Mouse (Mus musculus) midbrain, embryonic 15.5 days (tissue): ENCODE data around the gene Kiss1r. TPM values are rescaled to one million over a fixed set of nuclear protein-coding genes. Genes with fewer than 3 reads are reported as not detected.
A peak's percentile ranks its signal among the peaks of the same experiment; 100 is the strongest.

Source experiments
- ATAC-seq: fragments of 200-750 bp; cut with Nextera tagmentation; replicated peaks from 2 replicates; pipeline ENCODE4 v1.8.0; 2017; ENCODE audit warnings: moderate TSS enrichment
- H3K27ac ChIP-seq: fragments of 300-500 bp; sonication (generic); 2 replicates; pipeline ENCODE4 v1.5.1; 2015; ENCODE audit warnings: mild to moderate bottlenecking, inconsistent platforms
- H3K27me3 ChIP-seq: fragments of 300-500 bp; sonication (generic); replicated peaks from 2 replicates; pipeline ENCODE4 v1.6.1; 2015; ENCODE audit warnings: inconsistent platforms
- H3K36me3 ChIP-seq: fragments of 300-500 bp; sonication (generic); replicated peaks from 2 replicates; pipeline ENCODE4 v1.6.1; 2015; ENCODE audit warnings: inconsistent platforms
- H3K4me1 ChIP-seq: fragments of 300-500 bp; sonication (generic); 2 replicates; pipeline ENCODE4 v1.6.1; 2015; ENCODE audit warnings: inconsistent platforms
- H3K4me2 ChIP-seq: fragments of 300-500 bp; sonication (generic); 2 replicates; pipeline ENCODE4 v1.6.1; 2015; ENCODE audit warnings: inconsistent platforms, mild to moderate bottlenecking, moderate library complexity
- H3K4me3 ChIP-seq: fragments of 300-500 bp; sonication (generic); 2 replicates; pipeline ENCODE4 v1.5.1; 2015; ENCODE audit warnings: mild to moderate bottlenecking, inconsistent platforms
- H3K9ac ChIP-seq: fragments of 300-500 bp; sonication (generic); 2 replicates; pipeline ENCODE4 v1.6.1; 2015; ENCODE audit warnings: mild to moderate bottlenecking, inconsistent platforms
- H3K9me3 ChIP-seq: fragments of 300-500 bp; sonication (generic); 2 replicates; pipeline ENCODE4 v1.6.1; 2016; ENCODE audit warnings: inconsistent platforms
- WGBS: fragments of 180-500 bp; shearing (Covaris S2); methylation state at CpG from one replicate; pipeline ENCODE4 v1.1.7; 2015; ENCODE audit warnings: mixed read lengths; 5-methylcytosine and 5-hydroxymethylcytosine counted together
- polyA plus RNA-seq: library from polyadenylated mRNA; unstranded; fragments of >200 nt; fragmentation: Nextera tagmentation; extraction: Ambion mirVana; gene quantifications from 2 replicates; pipeline ENCODE4 v1.2.1, GENCODE M21; 2015

Gene Kiss1r
- polyA plus RNA-seq, 1 experiment from 2014 or later = 3.1 TPM

DNA sequence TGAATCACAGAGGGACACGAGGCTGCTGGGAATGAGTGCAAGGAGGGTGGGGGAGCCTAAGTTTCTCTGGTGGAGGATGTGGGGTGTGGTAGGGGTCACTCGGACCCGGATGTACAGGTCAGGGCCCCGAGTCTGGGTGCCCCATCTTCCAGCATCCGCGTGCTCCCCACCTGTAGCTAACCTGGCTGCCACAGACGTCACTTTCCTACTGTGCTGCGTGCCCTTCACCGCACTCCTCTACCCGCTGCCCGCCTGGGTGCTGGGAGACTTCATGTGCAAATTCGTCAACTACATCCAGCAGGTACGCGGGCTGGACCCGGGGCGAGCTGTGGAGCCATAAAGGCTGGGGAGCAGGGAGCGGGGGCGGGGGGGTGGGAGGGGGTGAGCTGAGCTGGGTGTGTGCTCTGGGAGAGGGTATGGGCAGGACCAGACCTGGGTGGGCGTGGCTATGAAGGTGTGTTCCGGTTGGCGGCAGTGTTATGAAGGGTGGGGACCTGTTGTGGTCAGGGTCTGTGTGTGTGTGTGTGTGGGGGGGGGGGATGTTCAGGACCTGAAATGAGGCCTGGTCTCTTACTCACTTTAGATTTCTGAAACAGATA lies 2.6 kb downstream of the Kiss1r start:
- Histone ChIP-seq H3K36me3 (no peaks in the 10 kb centered on the region), H3K9me3 (no peaks in the 10 kb centered on the region), H3K27me3 (peaks cover 62% of the 10 kb centered on the region), H3K4me1 (peaks cover 44% of the 10 kb centered on the region), H3K4me3 (no peak overlapping the region), H3K9ac (no peak overlapping the region), H3K27ac (no peak overlapping the region), H3K4me2 (no peak overlapping the region)
- ATAC-seq = no peak
- 3% methylated on average over 21 of the region's 21 CpGs for WGBS

DNA sequence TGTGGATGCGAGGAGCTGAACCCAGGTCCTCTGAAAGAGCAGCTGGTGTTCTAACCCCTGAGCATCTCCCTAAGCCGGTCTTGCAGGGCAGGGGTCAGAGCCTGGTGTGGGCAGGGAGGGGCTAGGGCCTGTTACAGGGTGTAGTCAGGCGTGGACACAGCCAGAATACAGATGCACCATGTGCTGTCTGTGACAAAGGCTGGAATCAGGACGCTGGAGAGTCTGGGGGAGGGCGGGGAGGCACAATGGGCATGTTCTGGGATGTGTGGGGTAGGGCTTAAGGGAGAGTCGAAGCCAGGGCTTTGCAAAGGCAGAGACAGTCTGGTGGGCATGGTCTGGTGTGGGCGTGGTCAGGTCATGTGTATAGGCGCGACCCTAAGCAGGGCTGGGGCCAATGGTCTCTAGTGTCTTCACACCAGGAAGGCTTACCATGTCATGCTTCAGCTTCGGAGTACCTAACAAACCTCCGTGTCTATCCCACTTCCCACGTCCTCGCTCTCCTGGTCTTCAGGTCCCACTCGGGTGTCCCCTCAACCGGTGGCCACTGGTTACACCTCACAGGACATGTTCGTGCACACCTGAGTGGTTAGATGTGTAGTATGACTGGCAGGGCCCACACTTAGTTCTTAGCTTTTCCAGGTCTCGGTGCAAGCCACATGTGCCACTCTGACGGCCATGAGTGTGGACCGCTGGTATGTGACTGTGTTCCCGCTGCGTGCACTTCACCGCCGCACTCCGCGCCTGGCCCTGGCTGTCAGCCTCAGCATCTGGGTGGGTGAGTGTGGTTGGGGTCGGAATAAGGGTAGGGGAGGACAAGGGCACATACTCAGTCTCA lies 3.5 kb downstream of the Kiss1r start:
- peak overlapping the region; percentile 33 for H3K4me3 ChIP-seq
- 14% methylated on average over 26 of the region's 26 CpGs for WGBS
- H3K4me1 ChIP-seq = peaks cover 38% of the 10 kb centered on the region
- H3K36me3 ChIP-seq = no peaks in the 10 kb centered on the region
- H3K4me2 ChIP-seq = peak overlapping the region; percentile 49
- no peak overlapping the region for H3K27ac ChIP-seq
- no peak overlapping the region; the same call in 1 of the 2 replicates for H3K9ac ChIP-seq
- H3K27me3 ChIP-seq = peaks cover 62% of the 10 kb centered on the region
- H3K9me3 ChIP-seq = no peaks in the 10 kb centered on the region
- 0 out of 2 replicates have a peak, but pooled peaks have one; percentile 5 for ATAC-seq

GRCm38 (mm10) chr10:79920958-79921535 lies 4.3 kb downstream of the Kiss1r start, which contains the start of gene R3hdm4:
R3hdm4 (minus strand) TSS chr10:79921208.
- H3K27me3 ChIP-seq = peaks cover 62% of the 10 kb centered on the region

GRCm38 (mm10) chr10:79921572-79921971 lies 4.8 kb downstream of the Kiss1r start:
- Histone ChIP-seq H3K9me3 (no peaks in the 10 kb centered on the region), H3K4me2 (peak overlapping the region; percentile 49), H3K4me3 (peak overlapping the region; percentile 33), H3K36me3 (no peaks in the 10 kb centered on the region), H3K27me3 (peaks cover 62% of the 10 kb centered on the region), H3K4me1 (peaks cover 41% of the 10 kb centered on the region), H3K9ac (peak overlapping the region; percentile 36; the same call in 1 of the 2 replicates), H3K27ac (no peak overlapping the region)
- no peak for ATAC-seq
- under 1% methylated on average over 34 of the region's 34 CpGs for WGBS

More at GRCm38 (mm10) chr10:79920958-79921535, 4.3 kb downstream of the Kiss1r start, which contains the start of gene R3hdm4:
- Histone ChIP-seq H3K4me3 (peak within 1 kb of the TSS; percentile 33), H3K9ac (peak within 1 kb of the TSS; percentile 36; the same call in 1 of the 2 replicates), H3K4me2 (peak within 1 kb of the TSS; percentile 49), H3K4me1 (peaks cover 38% of the 10 kb centered on the region), H3K9me3 (no peaks in the 10 kb centered on the region), H3K36me3 (no peaks in the 10 kb centered on the region), H3K27ac (no peak within 1 kb of the TSS)
- whole genome bisulfite sequencing = 4% methylated on average over 41 of the region's 41 CpGs
- no peak for ATAC-seq

DNA sequence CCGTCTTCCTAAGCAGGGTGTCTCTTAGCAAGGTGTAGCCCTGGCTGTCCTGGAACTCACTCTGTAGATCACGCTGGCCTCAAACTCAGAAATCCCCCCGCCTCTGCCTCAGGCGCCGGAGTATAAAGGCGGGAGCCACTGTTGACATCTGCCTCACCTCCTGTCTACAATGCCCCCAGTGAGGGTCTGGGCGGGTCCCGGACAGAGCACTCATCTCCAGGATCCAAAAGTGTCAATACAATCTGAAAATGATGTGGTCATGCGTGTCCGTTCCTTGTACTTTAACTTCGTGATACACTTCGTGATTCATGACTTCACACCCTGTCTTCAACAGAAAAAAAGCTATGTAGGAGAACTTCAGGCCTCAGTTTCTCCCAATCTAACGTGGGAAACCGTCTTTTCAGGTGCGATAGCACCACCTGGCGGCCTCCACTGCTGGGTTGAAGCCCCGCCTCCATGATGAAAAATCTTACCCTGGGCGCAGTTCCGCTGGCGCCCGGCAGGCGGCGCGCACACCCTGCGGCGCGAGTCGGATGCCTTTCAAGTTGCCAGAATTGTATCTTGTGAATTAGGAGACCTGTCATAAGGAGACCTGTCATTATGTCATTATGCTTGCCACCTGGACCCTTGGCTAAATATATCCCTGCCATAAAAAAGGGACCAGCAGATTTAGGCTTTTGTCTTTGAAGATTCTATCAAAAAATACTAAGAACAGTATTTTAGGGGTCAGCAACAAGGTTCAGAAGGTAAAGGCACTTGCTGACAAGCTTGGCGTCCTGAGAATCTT lies 8.4 kb downstream of the Kiss1r start:
- no peaks in the 10 kb centered on the region for H3K36me3 ChIP-seq
- peak overlapping the region; percentile 92; the same call in 1 of the 2 replicates for H3K4me3 ChIP-seq
- H3K27me3 ChIP-seq = peaks cover 34% of the 10 kb centered on the region
- H3K9ac ChIP-seq = no peak overlapping the region
- H3K27ac ChIP-seq = no peak overlapping the region
- WGBS = 13% methylated on average over 29 of the region's 29 CpGs
- ATAC-seq = no peak
- H3K4me1 ChIP-seq = peaks cover 48% of the 10 kb centered on the region
- no peaks in the 10 kb centered on the region for H3K9me3 ChIP-seq
- H3K4me2 ChIP-seq = peak overlapping the region; percentile 81

DNA sequence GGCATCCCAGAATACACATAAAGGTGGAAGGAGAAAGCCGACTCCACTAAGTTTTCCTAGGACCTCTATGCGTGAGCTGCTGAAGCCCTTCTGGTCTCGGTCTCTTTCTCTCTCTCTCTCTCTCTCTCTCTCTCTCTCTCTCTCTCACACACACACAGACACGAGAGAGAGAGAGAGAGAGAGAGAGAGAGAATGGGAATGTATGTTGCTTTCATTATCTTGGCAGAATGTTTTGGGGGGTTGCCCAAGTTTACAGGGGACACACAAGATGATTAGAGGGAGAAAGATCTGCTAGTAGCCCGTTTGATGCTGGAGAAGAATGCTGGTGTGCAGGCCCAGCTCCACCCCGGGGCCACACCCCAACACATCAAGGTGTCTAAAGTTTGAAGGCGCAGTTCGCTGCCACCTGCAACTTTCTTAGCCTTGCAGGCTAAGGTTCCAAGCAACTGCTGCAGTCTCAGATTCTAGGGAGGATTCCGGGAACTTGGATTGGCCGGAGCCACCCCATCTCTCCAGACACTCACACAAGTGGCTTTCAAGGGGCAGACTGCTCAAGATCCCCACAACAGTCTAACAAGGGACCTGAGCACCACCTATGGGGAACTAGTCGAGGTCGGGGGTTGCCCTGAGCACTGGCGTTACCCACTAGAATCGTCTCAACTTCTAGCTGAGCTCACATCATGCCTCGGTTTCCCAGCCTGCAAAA lies 9.2 kb downstream of the Kiss1r start:
- H3K9ac ChIP-seq = peak overlapping the region; percentile 78
- peak overlapping the region; percentile 81 for H3K4me2 ChIP-seq
- ATAC-seq = peak; percentile 12; the same call in 1 of the 2 replicates
- H3K9me3 ChIP-seq = no peaks in the 10 kb centered on the region
- WGBS = 10% methylated on average over 15 of the region's 15 CpGs
- peaks cover 44% of the 10 kb centered on the region for H3K4me1 ChIP-seq
- no peak overlapping the region; the same call in 1 of the 2 replicates for H3K27ac ChIP-seq
- 0 out of 2 replicates have a peak, but pooled peaks cover under 1% of the 10 kb centered on the region for H3K36me3 ChIP-seq
- H3K4me3 ChIP-seq = peak overlapping the region; percentile 92
- peaks cover 27% of the 10 kb centered on the region for H3K27me3 ChIP-seq

GRCm38 (mm10) chr10:79926491-79927323 lies 9.9 kb downstream of the Kiss1r start, which contains the start of gene Arid3a:
Arid3a (plus strand) TSS chr10:79927043.
- peaks cover 6% of the 10 kb centered on the region; the same call in 1 of the 2 replicates for H3K36me3 ChIP-seq
- peaks cover 20% of the 10 kb centered on the region for H3K27me3 ChIP-seq
- H3K9ac ChIP-seq = peak within 1 kb of the TSS; percentile 78
- peak; percentile 74 for ATAC-seq
- H3K4me2 ChIP-seq = peak within 1 kb of the TSS; percentile 81
- under 1% methylated on average over 63 of the region's 63 CpGs for WGBS
- H3K9me3 ChIP-seq = no peaks in the 10 kb centered on the region
- peaks cover 36% of the 10 kb centered on the region for H3K4me1 ChIP-seq
- peak within 1 kb of the TSS; percentile 89 for H3K27ac ChIP-seq
- H3K4me3 ChIP-seq = peak within 1 kb of the TSS; percentile 92

DNA sequence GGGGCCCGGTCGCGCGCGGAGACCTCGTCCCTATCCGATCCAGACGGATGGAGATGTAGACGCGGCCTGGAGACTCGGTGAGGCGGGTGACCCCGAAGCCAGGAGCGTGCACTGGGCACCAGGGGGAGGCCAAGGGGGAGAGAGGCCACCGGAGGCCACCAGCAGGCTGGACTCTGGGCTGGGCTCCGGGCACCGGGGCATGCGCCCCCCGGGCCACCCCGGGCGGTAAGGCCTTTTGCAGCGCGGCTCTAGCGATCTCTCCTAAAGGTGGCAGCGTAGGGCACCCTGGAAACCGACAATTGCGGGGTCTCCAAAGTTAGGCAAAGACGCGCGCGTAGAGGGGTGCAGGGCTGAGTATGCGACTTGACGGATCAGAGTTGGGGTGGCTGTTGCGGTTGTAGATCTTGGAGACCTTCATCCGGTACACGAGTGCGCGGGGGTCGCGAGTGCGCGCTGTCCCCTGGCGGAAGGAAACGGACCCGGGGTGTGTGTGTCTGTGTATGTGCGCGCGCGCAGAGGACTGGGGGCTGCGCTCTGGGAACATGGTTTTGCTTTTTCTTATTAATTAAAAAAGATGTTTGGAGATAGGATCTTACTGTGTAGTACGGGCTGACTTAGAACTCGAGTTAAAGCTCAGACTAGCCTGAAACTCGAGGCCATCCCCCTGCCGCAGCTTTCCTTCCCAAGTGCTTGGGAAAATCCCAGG lies 10.7 kb downstream of the Kiss1r start:
- Histone ChIP-seq H3K27me3 (peaks cover 12% of the 10 kb centered on the region), H3K9ac (peak overlapping the region; percentile 78), H3K27ac (peak overlapping the region; percentile 89), H3K9me3 (no peaks in the 10 kb centered on the region), H3K36me3 (peaks cover 6% of the 10 kb centered on the region; the same call in 1 of the 2 replicates), H3K4me1 (peaks cover 37% of the 10 kb centered on the region), H3K4me2 (peak overlapping the region; percentile 81), H3K4me3 (peak overlapping the region; percentile 92)
- peak; percentile 53 for ATAC-seq
- under 1% methylated on average over 54 of the region's 54 CpGs for WGBS

GRCm38 (mm10) chr10:79928030-79928694 lies 11.4 kb downstream of the Kiss1r start:
- H3K27me3 ChIP-seq = peaks cover 5% of the 10 kb centered on the region
- no peaks in the 10 kb centered on the region for H3K9me3 ChIP-seq
- H3K4me1 ChIP-seq = peaks cover 42% of the 10 kb centered on the region
- ATAC-seq = no peak
- peak overlapping the region; percentile 81 for H3K4me2 ChIP-seq
- peaks cover 6% of the 10 kb centered on the region; the same call in 1 of the 2 replicates for H3K36me3 ChIP-seq
- H3K27ac ChIP-seq = peak overlapping the region; percentile 89
- WGBS = under 1% methylated on average over 19 of the region's 29 CpGs
- H3K4me3 ChIP-seq = peak overlapping the region; percentile 92
- H3K9ac ChIP-seq = peak overlapping the region; percentile 78
